Mouse (Mus musculus): Measurements from ENCODE around the gene Ccdc177.

- TF ChIP-seq POLR2A (IDR thresholded peaks at IDR 0.05; ENCODE audit: borderline replicate concordance, insufficient read depth, low read length) (no peak), CTCF (IDR thresholded peaks at IDR 0.05; ENCODE audit: borderline replicate concordance, insufficient read depth, low read depth, low read length) (no peak)
Measured at GRCm38 (mm10) chr12:80751556-80751955, 8.9 kb downstream of the Ccdc177 start.
